Mouse (Mus musculus): ENCODE data around the gene Wfikkn1.
A peak's percentile ranks its signal among the peaks of the same experiment; 100 is the strongest.
"Not testable (repeated sequence)": the region's sequence is repeated elsewhere in the genome, so short reads cannot be mapped to it uniquely, and the experiment has no call there.

Gene Wfikkn1

GRCm38 (mm10) chr17:25885636-25886035 lies 5.0 kb upstream of the Wfikkn1 start:
- peak; percentile 72 for DNase-seq (ENCODE audit: low read depth, low spot score)

DNA sequence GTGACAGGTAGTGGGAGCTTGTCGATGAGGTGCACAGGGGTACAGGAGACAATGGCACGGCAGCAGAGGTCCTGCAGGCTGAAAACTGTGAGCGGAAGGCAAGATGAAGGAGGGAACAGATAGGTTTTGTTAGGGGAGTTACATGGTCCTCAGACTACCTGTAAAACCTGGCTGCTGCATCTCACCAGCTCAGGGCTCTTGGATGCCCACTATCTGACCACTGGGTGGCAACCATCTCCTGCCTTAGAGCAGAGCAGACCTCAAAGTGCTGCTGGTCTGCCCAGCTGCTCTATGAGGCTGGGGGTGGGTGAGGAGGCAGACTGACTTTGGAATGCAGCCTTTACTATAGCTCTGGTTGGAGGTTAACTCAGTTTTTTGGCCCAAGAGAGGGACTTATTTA lies 3.2 kb upstream of the Wfikkn1 start:
- no peak for DNase-seq (ENCODE audit: low read depth, low spot score)

- DNase-seq (ENCODE audit: low read depth, low spot score), result no peak
Observed at GRCm38 (mm10) chr17:25883268-25883667, 2.6 kb upstream of the Wfikkn1 start.

DNA sequence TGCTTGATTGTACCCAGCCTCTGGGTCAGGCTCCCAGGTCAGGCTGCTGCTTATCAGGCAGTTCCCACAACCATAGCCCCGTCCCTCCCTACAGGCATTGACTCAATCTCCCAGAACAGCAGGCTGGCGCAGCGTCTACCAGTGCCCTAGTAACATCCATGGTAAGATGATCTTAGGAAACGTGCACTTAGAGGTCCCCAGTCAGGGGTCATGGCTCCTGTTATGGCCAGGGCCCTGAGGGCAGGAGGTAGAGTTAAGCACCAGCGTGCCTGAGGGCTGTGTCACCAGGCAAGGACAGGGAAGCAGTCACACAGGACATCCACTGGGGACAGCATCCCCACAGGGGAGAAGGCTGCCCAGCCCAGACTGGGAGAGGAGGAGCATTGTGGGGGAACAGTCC lies 1.6 kb upstream of the Wfikkn1 start:
- no peak for DNase-seq (ENCODE audit: low read depth, low spot score)

- DNase-seq (ENCODE audit: low read depth, low spot score), result no peak
Observed at GRCm38 (mm10) chr17:25881691-25882090, 1.0 kb upstream of the Wfikkn1 start.

DNA sequence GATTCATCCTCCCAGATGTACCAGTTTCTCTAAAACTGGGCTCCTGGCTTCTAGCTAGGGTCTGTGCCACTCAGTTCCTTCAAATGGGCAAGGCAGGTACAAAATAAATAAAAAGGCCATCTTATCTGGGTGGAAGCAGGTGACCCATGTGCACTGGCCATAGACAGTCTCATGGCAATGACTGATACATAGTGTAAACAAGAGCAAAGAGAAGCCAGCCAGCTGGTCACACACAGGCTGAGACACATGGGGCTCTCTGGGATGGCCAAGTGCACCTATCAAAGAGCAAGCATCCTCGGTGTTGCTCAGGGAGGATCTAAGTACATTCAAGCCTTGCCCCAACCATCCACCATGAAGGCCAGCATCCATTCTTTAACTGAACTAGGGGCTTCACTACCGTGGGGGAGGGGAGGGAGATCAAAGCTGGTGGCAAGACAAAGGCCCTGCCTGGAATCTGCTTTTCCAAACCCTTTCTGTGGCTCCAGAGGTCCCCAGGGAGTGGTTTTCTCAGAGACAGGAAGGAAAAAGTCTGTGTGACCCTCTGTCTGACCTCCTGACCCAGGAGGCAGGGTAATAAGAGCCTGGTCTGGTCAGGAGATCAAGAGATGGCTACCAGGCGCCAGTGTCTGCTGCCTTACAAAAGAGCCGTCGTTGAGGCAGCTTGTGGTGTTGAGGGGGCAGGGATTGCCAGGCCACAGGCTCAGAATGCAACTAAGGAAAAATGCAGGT lies 419 bp upstream of the Wfikkn1 start:
- DNase-seq (ENCODE audit: low read depth, low spot score), result no peak

GRCm38 (mm10) chr17:25879750-25880149 lies 908 bp downstream of the Wfikkn1 start:
- DNase-seq (ENCODE audit: low read depth, low spot score), result no peak

- DNase-seq (ENCODE audit: low read depth, low spot score), result peak; percentile 65
Observed at GRCm38 (mm10) chr17:25879261-25879660, 1.4 kb downstream of the Wfikkn1 start.

GRCm38 (mm10) chr17:25878611-25879180 lies 2.0 kb downstream of the Wfikkn1 start:
- DNase-seq (ENCODE audit: low read depth, low spot score), result no peak

- DNase-seq (ENCODE audit: low read depth, low spot score), result no peak
Observed at GRCm38 (mm10) chr17:25877741-25878610, 2.7 kb downstream of the Wfikkn1 start.

DNA sequence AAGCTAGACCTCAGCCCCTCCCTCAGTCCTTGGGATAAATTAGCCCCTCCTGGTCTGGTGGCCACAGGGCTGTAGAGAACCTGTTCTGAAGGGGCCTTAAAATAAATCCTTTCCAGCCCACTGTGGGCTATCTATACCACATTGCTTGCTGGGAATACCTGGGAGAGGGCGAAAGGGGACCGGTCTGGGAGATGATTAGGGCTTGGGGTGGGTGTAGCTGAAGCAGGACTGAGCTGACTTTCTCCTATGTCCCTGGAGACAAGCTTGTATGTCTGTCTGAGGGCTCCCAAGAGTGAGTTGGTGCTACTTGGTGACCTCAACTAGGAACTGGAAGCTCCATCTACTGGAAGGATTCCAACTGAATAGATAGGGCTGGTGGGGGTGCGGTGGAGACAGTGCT lies 3.6 kb downstream of the Wfikkn1 start:
- DNase-seq (ENCODE audit: low read depth, low spot score), result no peak

GRCm38 (mm10) chr17:25876347-25876915 lies 4.2 kb downstream of the Wfikkn1 start:
- DNase-seq (ENCODE audit: low read depth, low spot score), result no peak

DNA sequence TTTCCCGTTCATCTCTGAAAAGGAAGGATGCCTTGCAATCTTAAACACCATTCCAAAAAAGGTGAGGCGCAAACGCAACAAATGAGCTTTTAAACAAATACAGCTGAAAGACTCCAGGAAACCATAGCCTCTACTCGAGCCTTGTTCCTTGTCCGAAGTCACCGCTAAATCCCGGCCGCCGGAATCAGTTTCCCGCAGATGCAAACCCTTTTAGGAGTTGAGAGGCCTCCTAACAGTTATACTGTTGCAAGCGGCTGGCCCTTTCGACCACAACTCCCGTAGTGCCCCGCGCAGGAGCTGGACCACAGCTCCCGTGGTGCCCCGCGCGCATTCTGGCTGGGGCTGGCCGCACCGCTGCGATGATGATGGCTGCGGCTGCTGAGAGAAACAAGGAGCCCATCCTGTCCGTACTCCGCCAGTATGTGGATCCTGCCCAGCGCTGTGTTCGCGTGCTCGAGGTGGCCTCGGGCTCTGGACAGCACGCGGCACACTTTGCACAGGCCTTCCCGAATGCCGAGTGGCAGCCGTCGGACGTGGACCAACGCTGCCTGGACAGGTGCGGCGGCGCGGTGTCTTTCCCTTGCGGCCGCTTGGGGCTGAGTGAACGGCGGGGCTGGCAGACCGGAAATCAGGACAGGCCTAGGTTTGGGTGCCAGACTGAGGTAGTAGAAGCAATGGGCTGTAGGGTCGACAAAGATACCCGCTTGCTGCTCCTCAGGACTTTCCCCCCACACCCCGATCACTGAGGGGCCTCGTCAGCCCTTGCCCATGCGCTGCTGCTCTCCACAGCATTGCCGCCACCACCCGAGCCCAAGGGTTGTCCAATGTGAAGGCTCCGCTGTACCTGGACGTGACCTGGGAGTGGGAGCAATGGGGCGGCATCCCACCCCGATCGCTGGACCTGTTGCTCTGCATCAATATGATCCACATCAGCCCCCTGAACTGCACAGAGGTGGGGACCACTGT lies 5.2 kb downstream of the Wfikkn1 start:
- DNase-seq (ENCODE audit: low read depth, low spot score), result peak; percentile 96

DNA sequence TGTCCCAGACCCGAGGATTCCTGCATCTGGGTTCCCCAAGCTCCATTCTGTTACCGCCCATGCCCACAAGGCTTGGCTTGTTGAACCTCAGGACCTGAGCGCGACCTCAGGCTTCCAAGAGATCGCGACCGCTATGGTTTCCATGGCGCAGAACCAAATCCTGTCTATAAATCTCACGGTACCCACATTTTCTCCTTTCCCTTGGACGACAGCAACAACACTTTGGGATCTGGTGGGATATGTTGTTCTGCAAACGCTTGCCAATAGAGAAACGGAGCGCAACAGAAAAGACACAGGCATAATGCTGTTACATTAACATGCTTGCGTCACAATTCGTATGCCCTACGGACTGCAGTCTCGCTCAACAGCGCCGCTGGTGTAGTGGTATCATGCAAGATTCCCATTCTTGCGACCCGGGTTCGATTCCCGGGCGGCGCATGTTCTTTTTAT lies 5.9 kb downstream of the Wfikkn1 start, which contains the start of gene Mettl26:
Mettl26 (plus strand) TSS at position 354 of the 450 bp plus-strand sequence.
- DNase-seq (ENCODE audit: low read depth, low spot score), result peak; percentile 95

DNA sequence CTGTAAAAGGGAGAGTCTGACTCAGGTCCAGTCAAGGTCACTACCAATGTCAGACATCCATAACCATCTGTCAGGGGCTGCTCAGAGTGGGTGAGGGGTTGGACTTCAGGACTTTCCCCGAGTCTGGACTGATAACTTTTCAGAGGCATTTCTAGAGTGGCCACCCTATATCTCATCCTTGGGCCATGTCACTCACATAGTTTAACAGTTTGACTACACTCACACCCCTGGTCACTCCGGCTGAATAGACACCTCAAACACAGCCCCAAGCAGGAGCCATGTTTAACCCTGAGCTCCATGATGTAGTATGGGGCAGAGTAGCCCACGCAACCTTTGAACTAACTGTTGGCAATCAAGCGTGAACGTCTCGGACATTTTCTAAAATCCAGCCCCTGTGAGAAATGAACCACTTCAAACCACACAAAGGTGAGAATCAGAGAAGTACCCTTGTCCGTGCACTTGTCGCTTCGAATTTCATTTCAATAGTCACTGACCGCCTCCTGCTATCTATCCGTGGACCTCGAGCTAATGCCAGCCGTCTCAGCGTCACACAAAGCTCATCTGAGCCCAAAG lies 6.4 kb downstream of the Wfikkn1 start:
- DNase-seq (ENCODE audit: low read depth, low spot score), result no peak

- no peak for DNase-seq (ENCODE audit: low read depth, low spot score)
Observed at GRCm38 (mm10) chr17:25873405-25874147, 7.1 kb downstream of the Wfikkn1 start.

- no peak for DNase-seq (ENCODE audit: low read depth, low spot score)
Observed at GRCm38 (mm10) chr17:25872676-25873075, 8.0 kb downstream of the Wfikkn1 start.

GRCm38 (mm10) chr17:25871566-25871965 lies 9.1 kb downstream of the Wfikkn1 start:
- DNase-seq (ENCODE audit: low read depth, low spot score), result not testable (repeated sequence)

GRCm38 (mm10) chr17:25869954-25870353 lies 10.7 kb downstream of the Wfikkn1 start:
- DNase-seq (ENCODE audit: low read depth, low spot score), result no peak

DNA sequence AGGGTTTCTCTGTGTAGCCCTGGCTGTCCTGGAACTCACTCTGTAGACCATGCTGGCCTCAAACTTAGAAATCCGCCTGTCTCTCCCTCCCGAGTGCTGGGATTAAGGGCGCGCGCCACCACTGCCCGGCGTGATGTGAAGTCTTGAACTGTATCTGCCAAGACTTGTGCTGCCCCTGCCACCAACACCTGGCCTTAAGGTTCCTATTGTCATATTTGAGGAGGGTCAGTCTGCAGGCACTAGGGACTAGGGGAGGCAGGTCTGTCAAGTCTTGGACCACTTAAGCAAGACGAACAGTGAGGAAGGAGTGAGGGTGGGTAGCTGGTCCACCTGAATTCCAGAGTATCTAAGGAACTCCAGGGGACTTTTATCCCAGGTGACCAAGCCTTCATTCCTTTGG lies 11.2 kb downstream of the Wfikkn1 start:
- no peak for DNase-seq (ENCODE audit: low read depth, low spot score)

All from brain, adult 2 months (tissue).